Mouse (Mus musculus): ENCODE results near the gene Zim1.

Gene Zim1

GRCm38 (mm10) chr7:6651221-6651620 lies 45.0 kb downstream of the Zim1 start:
- DNase-seq (ENCODE audit: low read depth, low spot score): no peak

GRCm38 (mm10) chr7:6650526-6650925 lies 45.7 kb downstream of the Zim1 start:
- DNase-seq (ENCODE audit: low read depth, low spot score): no peak

- DNase-seq (ENCODE audit: low read depth, low spot score): no peak
These were observed 50.4 kb downstream of the Zim1 start for GRCm38 (mm10) chr7:6645821-6646220.

GRCm38 (mm10) chr7:6638076-6638475 lies 58.2 kb downstream of the Zim1 start:
- no peak for DNase-seq (ENCODE audit: low read depth, low spot score)

GRCm38 (mm10) chr7:6636741-6637140 lies 59.5 kb downstream of the Zim1 start:
- DNase-seq (ENCODE audit: low read depth, low spot score): no peak

- DNase-seq (ENCODE audit: low read depth, low spot score): no peak
These were observed 60.4 kb downstream of the Zim1 start for GRCm38 (mm10) chr7:6635831-6636230.

All from ES-CJ7 (cell line).